Mouse (Mus musculus) kidney, postnatal 25 days (tissue): ENCODE measurements around the gene Ier2.

Experiments
- DNase-seq, 2 experiments: peaks; one replicate each; pipeline ENCODE4 v3.0.0; 2021; ENCODE audit warnings: mixed read lengths in 2 of 2

The Ier2 gene

DNA sequence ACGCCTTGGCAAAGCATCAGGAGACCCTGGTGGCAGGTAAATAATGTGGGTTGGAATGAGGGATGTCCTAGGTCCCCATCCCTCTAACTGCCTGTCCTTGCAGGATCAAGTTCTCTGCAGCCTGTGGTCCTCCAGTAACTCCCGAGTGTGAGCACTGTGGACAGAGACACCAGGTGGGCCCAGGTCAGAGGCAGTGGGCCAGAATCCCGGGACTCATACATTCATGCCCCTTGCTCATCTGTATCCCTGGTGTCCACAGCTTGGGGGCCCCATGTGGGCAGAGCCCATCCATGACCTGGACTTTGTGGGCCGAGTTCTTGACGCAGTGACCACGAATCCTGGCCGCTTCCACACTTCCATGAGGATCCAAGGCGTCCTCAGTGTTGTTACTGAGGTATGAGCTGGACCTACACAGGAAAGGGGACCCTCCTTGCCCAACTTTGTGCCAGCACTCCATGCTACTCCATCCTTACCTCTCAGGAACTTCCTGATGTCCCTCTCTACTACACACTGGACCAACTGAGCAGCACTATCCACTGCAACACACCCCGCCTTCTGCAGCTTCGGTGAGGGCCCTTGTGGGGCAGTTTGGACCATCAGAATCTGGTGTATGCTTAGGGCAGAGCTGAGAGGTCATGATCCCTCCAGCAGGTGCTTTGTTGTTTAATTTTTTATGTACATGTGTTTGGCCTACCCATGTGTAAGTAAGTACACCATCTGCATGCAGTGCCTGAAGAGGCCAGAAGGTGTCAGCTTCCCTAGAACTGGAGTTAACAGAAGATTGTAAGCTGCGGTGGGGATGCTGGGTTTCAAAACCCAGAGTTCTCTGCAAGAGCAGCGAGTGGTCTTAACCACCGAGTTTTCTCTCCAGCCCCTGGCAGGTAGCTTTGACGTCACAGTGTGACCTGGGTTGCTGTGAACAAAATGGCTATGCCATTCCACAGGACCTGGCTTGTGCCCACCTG is 34.8 kb upstream of the Ier2 start:
- peak in 1 of 2 experiments; percentile 57 for DNase-seq

DNA sequence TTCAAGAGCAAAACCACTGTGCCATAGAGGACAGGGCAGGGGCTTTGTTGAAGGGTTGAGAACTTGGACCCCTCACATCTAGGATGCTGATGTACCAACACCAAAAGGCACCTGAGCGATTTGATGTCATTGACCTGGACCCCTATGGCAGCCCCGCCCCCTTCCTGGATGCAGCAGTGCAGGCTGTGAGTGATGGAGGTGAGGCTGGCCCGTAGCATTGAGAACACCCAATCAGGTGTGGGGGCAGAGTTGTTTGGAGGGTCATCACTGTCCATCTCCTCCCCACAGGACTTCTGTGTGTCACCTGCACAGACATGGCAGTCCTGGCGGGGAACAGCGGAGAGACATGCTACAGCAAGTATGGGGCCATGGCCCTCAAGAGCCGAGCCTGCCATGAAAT is 32.5 kb upstream of the Ier2 start:
- no peak for DNase-seq

DNA sequence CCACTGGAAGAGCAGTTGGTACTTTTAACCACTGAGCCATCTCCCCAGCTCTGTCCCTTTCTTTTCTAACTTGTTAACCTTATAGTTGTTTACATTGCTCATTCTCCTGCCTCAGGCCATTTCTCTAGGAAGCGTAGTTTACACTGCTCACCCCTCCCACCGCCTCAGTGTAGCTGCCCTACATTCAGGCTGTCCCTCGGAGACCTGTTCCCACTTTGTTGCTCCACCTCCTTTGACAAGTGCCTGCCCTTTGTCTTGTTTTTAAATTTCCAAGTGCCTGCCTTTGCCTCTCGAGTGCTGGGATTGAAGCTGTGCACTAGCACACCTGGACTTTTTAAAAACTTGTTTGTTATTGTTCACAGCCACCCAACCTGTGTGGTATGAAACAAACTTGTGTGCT is 30.7 kb upstream of the Ier2 start:
- no peak for DNase-seq

DNA sequence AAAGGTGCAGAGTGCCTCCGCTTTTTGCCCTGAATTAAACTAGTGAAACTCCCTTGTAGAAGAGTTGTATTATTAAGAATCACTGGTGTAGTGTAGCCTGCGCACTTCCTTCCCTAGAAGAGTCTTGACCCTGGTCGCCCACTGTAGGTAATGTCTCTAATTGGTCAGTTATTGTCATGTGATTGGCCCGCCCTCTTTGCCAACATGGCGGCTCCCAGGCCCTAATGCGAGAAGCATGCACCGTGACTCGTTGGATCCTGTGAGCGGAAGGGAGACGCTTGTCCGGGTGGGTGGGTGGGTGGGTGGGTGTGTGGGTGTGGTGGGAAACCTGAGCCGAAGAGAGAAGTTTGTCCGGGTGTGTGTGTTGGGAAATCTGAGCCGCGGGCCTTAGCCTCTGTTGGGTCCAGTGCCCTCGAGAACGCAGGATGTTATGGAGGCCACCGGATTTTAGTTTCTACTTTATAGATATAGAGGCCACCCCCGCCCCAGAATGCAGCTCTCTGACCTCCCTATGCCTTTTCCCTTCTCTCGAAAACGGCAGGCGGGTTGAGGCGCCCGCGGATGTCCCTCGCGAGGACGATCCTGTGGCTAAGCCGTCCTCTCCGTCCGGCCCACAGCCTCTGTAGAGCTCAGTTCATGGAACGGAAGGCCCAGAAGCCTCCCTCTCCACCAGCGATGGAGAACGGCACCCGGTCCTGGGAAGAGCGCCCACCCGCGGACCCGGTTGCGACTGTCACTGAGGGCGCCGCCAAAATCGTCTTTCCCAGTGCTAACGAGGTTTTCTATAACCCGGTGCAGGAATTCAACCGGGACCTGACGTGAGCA is 26.7 kb upstream of the Ier2 start:
- DNase-seq = peak; percentile 93 to 94

DNA sequence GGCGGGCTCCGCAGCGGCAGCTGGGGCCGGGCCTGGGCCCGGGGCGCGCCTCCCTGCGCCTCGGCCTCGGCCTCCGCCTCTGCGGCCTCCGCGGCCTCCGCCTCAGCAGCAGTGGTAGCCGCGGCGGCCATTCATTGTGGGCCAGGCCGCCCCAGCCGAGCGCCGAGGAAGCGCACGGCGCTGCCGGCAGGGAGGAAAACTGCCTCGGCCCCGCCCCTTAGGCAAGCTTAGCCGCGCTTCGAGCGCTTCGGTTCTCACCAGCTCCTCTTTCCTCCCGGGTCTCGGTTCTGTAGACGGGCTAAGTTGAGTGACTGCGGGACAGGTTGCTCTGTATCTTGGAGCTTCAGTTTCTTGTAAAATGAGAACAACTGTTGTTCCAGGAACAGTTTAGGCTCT is 25.1 kb upstream of the Ier2 start, which contains the start of gene Nacc1:
TSS of gene Nacc1 (minus strand) at position 158 of the 396 bp plus-strand sequence.
- DNase-seq = peak; percentile 91 to 96

DNA sequence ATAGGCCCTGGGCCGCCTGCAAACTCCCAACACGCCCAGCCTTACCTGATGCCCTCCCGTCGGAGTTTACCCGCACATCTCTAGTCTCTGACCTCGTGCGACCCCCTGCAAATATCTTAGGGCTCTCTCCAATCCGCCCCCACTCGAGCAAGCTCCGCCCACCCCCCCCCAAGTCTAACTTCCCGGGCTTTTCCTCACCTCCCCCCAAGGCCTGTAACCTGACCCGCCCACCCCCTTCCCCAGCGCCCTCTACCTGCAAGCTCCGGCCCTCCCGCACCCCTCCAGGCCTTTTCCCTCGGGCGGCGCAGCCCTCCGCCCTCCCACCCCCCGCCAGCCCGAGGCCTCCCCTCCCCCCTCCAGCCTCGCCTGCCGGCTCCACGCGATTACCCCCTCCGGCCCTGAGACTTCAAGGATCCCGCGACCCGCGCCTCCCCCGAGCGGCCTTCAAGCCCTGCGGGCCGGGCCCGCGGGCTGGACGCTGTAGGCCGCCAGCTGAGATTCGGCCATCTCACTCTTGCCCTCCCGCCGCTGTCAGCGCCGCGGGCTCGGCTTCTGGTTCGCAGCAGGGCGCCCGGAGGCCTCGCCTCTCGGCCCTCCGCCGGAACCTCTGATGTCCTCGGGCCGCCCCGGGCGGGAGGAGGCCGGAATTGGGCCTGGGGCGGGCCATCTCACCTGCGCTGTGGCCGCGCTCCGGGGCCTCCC is 24.5 kb upstream of the Ier2 start:
- peak; percentile 25 to 67 for DNase-seq

DNA sequence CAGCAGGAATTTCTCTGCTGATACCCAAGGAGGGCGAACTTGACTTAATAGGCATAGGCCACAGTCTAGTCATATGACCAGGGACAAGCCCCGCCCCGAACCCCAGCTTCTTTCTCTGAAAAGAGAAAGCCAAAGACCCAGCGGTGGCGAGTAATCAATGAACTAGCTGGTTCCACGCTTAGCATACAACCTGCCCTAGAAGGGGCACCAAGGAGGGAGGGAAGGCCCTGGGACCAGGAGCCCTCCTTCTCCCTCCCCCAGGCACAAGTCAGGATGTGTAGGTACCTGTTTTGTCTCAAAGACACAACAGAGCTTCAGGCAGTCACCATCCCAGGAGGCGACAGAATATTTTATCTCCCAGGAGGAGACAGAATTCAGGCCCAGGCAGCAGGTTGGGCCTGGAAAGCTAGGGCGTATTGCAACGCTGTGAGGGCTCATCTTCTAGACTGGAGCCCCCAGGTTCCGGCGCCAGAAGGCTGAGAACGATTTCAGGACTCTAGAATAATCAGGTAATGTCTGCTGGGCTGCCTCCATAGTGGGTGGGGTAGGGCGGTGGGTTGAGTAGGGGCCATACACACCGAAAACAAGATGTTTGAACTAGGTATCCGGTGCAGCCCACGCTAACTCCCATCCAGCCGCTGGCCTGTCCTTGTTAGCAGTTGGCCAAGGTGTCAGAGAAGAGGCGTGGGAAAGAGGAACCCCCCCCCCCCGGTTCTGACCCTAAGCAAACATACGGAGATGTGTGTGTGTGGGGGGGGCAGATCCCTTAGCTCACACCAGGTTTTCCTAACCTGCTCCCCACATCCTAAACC is 23.7 kb upstream of the Ier2 start, which contains the start of gene Trmt1:
TSS of gene Trmt1 (plus strand) at position 117 of the 812 bp plus-strand sequence.
- DNase-seq = peak; percentile 68 to 69

DNA sequence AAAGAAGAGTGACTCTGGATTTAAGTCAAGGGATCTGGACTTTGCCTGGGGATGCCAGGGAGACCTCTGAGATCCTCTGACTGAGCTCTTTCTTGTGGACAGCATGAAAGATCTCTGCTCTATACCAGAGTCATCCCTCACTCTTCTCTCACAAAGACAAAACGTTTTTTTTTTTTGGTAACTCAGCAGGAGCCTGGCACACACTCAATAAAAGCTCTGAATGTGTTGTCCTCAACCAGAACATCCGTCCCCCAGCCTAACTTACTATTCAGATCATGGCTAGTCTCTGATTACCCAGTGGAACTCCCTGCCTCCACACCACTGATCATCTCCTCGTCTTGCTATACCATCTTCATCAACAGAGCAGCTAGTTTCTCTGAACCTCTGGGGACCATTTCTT is 21.9 kb upstream of the Ier2 start:
- DNase-seq = no peak

DNA sequence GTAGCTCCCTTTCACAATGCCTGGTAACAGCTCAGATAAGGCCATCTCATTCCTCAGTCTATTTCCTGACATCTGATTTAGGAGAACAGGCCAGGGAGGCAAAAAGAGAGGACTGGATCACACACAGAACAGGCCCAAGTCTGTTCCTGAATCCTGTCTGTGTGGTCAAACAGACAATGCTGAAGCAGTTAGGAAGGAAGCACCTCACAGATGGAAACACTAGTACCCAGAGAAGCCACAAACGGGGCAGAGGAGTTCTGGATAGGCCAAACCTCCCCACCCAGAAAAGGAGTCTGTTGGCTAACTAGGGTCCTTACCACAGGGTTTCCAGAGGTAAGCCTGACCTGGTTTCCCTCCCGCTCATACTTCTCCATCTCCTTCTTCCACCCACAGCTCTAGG is 19.6 kb upstream of the Ier2 start:
- DNase-seq = no peak

DNA sequence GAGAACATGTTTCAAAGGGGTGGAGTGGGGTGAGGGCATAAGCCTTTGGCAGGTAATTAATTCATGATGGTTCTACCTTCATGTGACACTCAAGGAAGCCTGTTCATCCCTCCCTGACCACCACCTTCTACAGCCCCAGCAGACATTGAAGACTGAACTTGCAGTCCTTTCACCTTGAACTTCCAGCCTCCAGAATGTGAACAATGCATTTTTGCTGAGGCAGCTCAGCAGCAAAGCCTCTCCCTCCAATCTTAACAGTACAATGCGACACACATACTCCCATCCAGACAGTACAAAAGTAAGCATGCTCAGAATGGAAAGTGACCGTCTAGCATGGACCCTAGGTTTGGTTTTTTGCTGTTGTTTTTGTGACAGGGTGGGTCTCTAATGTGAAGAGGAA is 18.8 kb upstream of the Ier2 start:
- no peak for DNase-seq

DNA sequence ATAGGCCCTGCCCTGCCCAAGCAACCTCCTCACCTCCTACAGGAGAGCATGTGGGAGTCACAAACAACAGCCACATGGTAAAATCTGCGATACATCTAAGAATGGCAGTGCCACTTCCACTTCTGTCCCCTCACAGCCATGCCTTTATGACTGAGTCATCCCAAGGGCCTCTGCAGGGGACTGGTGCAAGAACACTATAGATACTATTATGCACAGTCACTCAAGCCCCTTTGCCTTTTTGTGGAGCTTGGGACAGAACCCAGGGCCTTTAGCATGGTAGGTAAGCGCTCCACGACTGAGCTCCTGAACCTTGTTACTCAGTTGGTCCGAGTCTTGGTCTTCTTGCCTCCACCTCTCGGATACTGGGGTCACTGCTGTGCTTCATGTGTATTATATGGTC is 14.7 kb upstream of the Ier2 start:
- no peak for DNase-seq

DNA sequence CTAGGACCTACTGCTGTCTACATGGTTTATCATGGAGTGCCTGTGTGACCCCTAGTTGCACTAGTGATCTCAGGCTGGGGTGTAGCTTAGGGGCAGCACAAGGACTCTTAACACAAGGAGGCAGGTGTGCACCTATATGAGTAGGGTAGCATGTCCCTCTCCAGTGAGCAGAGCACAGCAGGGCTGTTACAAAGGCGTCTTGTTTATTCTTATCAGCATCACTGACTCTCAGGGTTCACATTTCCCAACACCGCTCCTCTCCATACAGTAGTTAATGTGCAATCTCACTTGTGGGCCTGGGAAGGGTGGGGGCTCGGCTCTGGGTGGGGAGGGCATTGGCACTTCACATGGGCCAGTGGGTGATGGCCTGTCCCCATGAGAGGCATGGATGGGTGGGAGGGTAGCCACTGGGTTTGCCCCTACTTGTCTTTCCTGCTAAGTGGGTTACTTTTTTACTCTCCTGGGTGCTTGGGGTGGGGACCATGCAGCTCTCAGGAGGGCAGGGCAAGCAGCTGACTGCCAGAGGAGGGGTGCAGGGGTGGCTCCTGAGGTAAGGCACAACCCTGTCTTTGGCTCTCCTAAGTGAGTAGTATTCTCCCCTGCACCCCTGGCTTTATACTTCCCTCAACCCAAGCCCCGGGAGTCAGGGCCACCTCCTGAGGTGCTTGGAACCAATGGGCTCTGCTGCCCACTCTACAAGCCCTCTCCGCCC is 7.8 kb upstream of the Ier2 start:
- DNase-seq = peak; percentile 20 to 69

DNA sequence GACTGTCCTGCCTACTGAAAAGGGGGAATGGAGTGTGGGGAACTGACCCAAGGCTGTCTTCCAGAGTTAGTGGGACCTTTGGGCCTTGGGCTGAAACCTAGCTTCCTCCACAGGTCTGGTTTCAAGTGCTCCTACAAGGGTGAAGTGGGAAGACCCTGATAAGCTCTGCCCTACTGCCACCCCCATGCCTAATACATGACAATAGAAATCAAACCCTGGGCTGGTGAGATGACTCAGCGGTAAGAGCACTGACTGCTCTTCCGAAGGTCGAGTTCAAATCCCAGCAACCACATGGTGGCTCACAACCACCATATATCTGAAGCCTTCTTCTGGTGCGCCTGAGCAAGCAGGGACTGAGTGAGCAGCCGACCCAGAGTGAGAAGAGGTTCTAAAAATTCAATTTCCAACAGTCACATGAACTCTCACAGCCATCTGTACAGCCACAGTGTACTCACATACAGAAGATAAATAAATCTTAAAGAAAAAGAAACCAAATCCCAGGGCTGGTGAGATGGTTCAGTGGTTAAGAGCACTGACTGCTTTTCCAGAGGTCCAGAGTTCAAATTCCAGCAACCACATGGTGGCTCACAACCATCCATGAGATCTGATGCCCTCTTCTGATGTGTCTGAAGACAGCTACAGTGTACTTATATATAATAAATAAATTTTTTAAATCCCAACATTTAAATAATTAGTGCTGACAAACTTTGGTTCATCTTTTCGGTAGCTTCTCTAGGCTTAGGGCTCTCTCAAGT is 6.3 kb upstream of the Ier2 start:
- DNase-seq = peak; percentile 44 to 56

DNA sequence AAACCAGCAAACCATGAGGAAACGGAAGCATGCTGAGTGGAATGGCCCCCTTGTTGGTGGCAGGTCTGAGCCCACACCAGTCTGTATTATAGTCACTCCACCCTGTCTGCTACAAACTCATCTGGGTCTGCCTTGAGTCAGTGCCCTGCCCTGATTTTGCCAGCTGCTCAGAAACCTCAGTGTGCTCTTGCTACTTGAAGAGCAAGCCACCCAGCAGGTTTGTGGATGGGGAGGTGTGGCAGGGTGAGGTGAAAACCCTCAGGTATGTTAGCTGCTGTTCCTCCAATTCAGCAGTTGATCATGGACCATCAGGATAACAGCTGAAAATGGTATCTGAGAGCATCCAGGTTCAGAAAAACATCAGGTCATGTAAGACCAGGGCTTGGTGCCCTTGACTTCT is 5.4 kb upstream of the Ier2 start:
- DNase-seq = no peak

DNA sequence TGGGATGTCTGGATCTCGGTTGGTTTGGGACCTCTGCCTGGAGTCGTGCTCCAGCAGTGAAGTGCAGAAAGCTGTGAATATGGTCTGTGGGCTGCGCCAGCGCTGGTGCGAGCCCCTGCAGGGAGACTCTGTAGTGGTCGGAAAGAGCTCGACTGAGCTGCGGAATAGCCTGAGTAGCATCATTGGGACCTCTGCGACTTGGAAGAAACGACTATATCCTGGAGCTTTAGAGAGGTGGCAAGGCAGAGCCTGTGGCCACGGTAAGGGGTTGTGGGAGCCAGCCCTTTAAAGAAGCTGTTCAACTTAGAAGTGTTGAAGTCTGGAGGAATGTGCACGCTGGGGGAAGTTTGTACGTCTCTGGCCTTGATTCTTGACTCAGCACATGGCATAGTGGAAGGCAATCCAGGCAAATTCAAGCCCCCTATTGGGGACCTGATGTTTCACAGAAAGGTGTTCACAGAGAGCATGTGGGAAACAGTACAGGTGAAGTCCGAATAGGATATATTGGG is 2.8 kb upstream of the Ier2 start:
- DNase-seq = no peak

DNA sequence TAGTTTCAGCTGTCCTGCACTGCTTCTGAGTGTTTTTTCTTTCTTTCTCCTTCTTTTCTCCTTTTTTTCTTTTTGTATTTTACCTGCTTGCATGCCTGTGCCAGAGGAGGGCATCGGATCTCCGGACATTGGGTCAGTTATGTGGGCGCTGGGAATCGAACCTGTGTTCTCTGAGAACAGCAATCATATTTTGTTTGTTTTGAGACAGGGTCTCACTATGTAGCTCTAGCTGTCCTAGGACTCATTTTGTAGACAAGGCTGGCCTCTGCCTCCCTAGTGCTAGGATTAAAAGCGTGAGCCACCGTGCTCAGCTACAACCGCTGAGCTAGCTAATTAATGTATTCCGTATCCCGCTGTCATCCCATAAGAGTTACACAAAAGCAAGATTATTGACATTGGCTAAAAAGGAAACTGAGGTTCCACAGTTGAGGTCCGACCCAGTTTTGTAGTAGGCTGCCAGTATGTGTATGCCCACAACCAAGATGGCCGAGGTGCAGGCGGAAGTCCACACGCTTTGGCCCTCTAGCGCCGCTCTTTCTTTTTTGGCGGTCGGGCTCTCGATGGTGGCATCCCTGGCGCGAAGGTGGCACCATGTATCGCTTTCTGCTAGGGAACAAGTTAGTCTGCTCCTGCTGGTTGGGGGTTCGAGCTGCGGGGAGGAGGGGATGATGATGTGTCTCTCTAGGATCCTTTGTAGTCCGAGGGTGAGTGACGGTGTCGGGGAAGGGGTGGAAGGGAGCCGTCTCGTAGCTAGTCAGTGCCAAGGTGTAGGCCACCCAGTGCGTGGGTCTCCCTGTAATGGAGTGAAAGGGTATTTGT is 2.1 kb upstream of the Ier2 start:
- peak; percentile 86 to 93 for DNase-seq

DNA sequence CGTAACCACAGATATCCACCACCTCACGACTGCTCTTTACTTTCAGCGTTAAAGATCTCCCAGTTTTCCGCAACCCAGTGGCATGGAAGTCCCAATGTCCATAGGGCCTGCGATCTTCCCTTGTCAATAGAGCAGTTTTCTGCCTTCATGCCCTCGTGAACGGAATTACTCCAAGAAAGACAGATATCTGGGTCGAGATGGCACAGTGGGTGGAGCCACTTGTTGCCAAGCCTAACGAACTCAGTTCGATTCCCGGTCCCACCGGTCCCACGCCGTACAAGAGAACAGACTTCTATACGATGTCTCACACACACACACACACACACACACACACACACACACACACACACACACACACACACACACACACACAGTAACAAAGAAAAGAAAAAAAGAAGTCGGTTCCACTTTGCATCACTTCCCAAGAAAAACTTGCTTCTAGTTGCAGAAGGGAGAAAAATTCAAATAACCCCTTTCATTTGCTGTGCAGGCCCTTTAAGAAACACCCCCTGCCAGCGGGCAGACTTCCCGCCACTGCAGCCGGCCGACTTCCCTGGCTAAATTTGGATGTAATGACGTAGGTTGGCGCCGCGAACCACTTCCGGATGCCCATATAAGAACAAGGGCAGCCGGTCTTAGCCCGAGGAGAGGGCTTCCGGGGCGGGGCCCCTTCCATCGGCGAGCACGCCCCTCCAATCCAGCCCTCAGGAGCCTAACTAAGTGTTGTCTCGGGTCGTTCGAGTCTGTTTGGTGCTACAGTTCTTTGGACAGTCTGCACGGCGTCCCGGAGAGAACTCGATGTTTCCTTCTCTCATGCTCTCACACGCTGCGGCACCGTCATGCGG is 1.1 kb upstream of the Ier2 start:
- DNase-seq = peak; percentile 98 to 99

DNA sequence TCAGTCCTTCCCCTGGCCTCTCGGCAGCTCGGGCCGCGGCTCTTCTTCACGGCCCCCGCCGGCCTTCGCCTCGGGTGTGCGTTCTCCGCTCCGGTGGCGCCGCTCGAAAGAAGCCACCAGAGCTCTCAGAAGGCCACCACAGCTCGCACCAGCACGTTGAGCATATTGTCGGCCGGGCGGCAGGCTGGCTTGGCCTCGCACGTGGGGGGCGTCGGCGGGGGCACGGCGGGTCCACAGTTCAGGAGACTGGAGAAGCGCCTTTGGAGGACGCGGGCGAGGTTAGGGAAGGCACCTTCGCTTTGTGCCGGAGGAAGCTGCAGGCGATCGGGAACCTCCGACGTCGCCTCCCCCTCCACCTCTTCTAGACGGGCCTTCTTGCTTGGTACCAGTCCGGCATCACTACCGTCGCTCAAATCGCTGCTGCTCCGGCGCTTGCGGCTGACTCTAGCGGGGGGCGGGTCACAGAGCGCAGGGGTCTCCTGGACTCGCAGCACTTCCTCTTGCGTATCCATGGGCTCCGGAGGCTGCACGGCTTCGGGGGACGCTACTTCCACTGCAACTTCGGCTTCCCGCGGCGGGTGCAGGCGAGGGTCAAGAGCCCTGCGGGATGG is 586 bp downstream of the Ier2 start:
- DNase-seq = peak; percentile 45 to 76
